Mouse (Mus musculus): ENCODE measurements around the gene Ric8a.

GRCm38 (mm10) chr7:140848591-140848990 is 8.2 kb upstream of the Ric8a start:
- no peak for TF ChIP-seq CTCF (IDR thresholded peaks at IDR 0.05; ENCODE audit: borderline replicate concordance, extremely low read depth, insufficient read depth, insufficient read length)
- TF ChIP-seq POLR2A (IDR thresholded peaks at IDR 0.05; ENCODE audit: borderline replicate concordance, extremely low read depth, insufficient read depth, insufficient read length, poor library complexity, severe bottlenecking) = no peak
